Mouse (Mus musculus) embryonic fibroblast, embryonic 13.5 days (primary cell): ENCODE measurements around the gene Cmya5.

Source experiments
- CTCF ChIP-seq: IDR thresholded peaks from 2 replicates; pipeline ENCODE4 v1.5.1; 2011; ENCODE audit warnings: mild to moderate bottlenecking, control low read depth, low read length, moderate library complexity, borderline replicate concordance; ENCODE audit not compliant: insufficient read depth
- POLR2A ChIP-seq: IDR thresholded peaks from 2 replicates; pipeline ENCODE4 v1.6.1; 2011; ENCODE audit warnings: low read depth, mild to moderate bottlenecking, control low read depth, low read length, moderate library complexity

DNA sequence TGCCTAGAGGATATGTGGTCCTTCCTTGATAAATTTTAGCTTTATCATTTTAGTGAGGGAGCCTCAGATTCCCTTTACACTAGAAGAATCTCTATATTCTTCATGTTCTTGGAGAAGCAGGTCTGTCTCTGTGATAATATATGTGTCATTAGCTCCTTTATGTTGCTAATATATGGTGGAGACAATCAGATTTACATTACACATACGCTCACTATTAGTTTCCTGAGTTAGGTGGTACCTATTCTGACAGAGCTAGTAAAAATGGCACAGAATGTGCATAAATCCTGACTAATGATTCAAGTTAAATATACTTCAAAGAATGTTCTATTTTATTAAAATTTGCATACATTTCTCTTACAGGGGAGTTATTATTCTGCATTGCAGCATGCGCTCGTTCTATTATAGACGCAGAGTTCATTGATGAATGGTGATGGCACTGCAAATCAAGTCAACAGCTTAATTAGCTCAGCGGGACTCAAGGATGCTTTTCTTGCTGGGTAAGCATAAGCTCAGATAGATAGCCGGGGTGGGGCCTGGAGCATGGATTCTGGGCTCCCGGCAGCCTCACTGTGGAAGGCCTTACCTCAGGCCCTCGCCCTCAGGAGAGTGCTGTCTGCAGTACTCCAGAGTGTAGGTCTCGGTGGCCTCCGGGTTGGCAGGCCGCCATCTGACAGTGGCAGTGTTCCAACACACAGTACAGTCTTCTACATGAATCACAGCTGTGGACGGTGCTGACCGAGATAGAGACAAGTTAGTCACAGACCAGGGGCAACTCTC lies 81.5 kb downstream of the Cmya5 start:
- no peak for TF ChIP-seq CTCF
- TF ChIP-seq POLR2A, result no peak
